Mouse (Mus musculus) midbrain, embryonic 14.5 days (tissue): ENCODE results near the gene Ranbp17. TPM values are rescaled to one million over a fixed set of nuclear protein-coding genes. Genes with fewer than 3 reads are reported as not detected.

Experiments used
- ATAC-seq: fragments of 200-750 bp; cut with Nextera tagmentation; 2 replicates; pipeline ENCODE4 v1.8.0; 2017; ENCODE audit warnings: moderate number of reproducible peaks, moderate library complexity; ENCODE audit not compliant: low FRiP score, low TSS enrichment
- DNase-seq: peaks from one replicate; pipeline ENCODE4 v3.0.0-alpha.2; 2015
- H3K27ac ChIP-seq: fragments of 300-500 bp; sonication (generic); replicated peaks from 2 replicates; pipeline ENCODE4 v1.5.1; 2014; ENCODE audit warnings: mild to moderate bottlenecking, low read depth, low read length, moderate library complexity
- H3K27me3 ChIP-seq: fragments of 300-500 bp; sonication (generic); 2 replicates; pipeline ENCODE4 v1.6.1; 2014; ENCODE audit warnings: low read length, control low read depth, mixed read lengths; ENCODE audit not compliant: control insufficient read depth, insufficient read depth
- H3K36me3 ChIP-seq: fragments of 300-500 bp; sonication (generic); 2 replicates; pipeline ENCODE4 v1.6.1; 2014; ENCODE audit warnings: low read length, control low read depth; ENCODE audit not compliant: control insufficient read depth, insufficient read depth
- H3K4me1 ChIP-seq: fragments of 300-500 bp; sonication (generic); 2 replicates; pipeline ENCODE4 v1.6.1; 2014; ENCODE audit warnings: mild to moderate bottlenecking, antibody characterized with exemption, low read length, control low read depth; ENCODE audit not compliant: control insufficient read depth, insufficient read depth
- H3K4me2 ChIP-seq: fragments of 300-500 bp; sonication (generic); 2 replicates; pipeline ENCODE4 v1.6.1; 2014; ENCODE audit warnings: mild to moderate bottlenecking, low read length, moderate library complexity
- H3K4me3 ChIP-seq: fragments of 300-500 bp; sonication (generic); replicated peaks from 2 replicates; pipeline ENCODE4 v1.5.1; 2014; ENCODE audit warnings: low read depth, low read length
- H3K9ac ChIP-seq: fragments of 300-500 bp; sonication (generic); replicated peaks from 2 replicates; pipeline ENCODE4 v1.6.1; 2014; ENCODE audit warnings: mild to moderate bottlenecking, low read length, moderate library complexity
- H3K9me3 ChIP-seq: fragments of 300-500 bp; sonication (generic); 2 replicates; pipeline ENCODE4 v1.6.1; 2016; ENCODE audit warnings: low read length, control low read depth, mixed read lengths; ENCODE audit not compliant: control insufficient read depth
- WGBS: fragments of 180-500 bp; shearing (Covaris S2); extraction: QIAGEN DNeasy Blood & Tissue Kit; methylation state at CpG from one replicate; pipeline ENCODE4 v1.1.7; 2014; 5-methylcytosine and 5-hydroxymethylcytosine counted together
- polyA plus RNA-seq: library from polyadenylated mRNA; unstranded; fragments of >200 nt; fragmentation: Nextera tagmentation; extraction: Ambion mirVana; gene quantifications from 2 replicates; pipeline ENCODE4 v1.2.1, GENCODE M21; 2014

Ranbp17 gene
- polyA plus RNA-seq, 1 experiment from 2014 or later, result 10.0 TPM

GRCm38 (mm10) chr11:33534541-33534940, 21.0 kb upstream of the Ranbp17 start:
- Histone ChIP-seq H3K4me2 (no peak overlapping the region), H3K9me3 (no peaks in the 10 kb centered on the region), H3K27me3 (no peaks in the 10 kb centered on the region), H3K36me3 (no peaks in the 10 kb centered on the region), H3K4me1 (no peaks in the 10 kb centered on the region), H3K4me3 (no peak overlapping the region), H3K27ac (no peak overlapping the region), H3K9ac (no peak overlapping the region)
- 91% methylated on average over 4 of the region's 4 CpGs for WGBS
- no peak for ATAC-seq
- DNase-seq, result no peak

- Histone ChIP-seq H3K4me1 (no peaks in the 10 kb centered on the region), H3K27ac (no peak overlapping the region), H3K9me3 (no peaks in the 10 kb centered on the region), H3K36me3 (no peaks in the 10 kb centered on the region), H3K4me3 (no peak overlapping the region), H3K27me3 (no peaks in the 10 kb centered on the region), H3K4me2 (no peak overlapping the region), H3K9ac (no peak overlapping the region)
- no peak for ATAC-seq
- DNase-seq, result no peak
- WGBS, result 67% methylated on average over 3 of the region's 3 CpGs
Measured at GRCm38 (mm10) chr11:33533577-33533976, 20.0 kb upstream of the Ranbp17 start.

GRCm38 (mm10) chr11:33529576-33529975, 16.0 kb upstream of the Ranbp17 start:
- DNase-seq, result no peak
- no peaks in the 10 kb centered on the region for H3K36me3 ChIP-seq

GRCm38 (mm10) chr11:33512854-33513375, 631 bp downstream of the Ranbp17 start:
- WGBS, result under 1% methylated on average over 38 of the region's 43 CpGs
- Histone ChIP-seq H3K4me3 (peak overlapping the region; percentile 93), H3K4me1 (0 out of 2 replicates have a peak, but pooled peaks cover 4% of the 10 kb centered on the region), H3K9me3 (no peaks in the 10 kb centered on the region), H3K27ac (peak overlapping the region; percentile 91), H3K36me3 (no peaks in the 10 kb centered on the region), H3K9ac (peak overlapping the region; percentile 88), H3K27me3 (no peaks in the 10 kb centered on the region), H3K4me2 (peak overlapping the region; percentile 67)
- DNase-seq, result peak; percentile 85
- peak; percentile 88 for ATAC-seq

More at GRCm38 (mm10) chr11:33529576-33529975, 16.0 kb upstream of the Ranbp17 start:
- no peak overlapping the region for H3K4me2 ChIP-seq
- no peak overlapping the region for H3K27ac ChIP-seq
- H3K9me3 ChIP-seq, result no peaks in the 10 kb centered on the region
- no peaks in the 10 kb centered on the region for H3K4me1 ChIP-seq
- H3K9ac ChIP-seq, result no peak overlapping the region
- 74% methylated on average over 2 of the region's 2 CpGs for WGBS
- H3K4me3 ChIP-seq, result no peak overlapping the region
- no peaks in the 10 kb centered on the region for H3K27me3 ChIP-seq
- ATAC-seq, result no peak

- Histone ChIP-seq H3K4me1 (0 out of 2 replicates have a peak, but pooled peaks cover 4% of the 10 kb centered on the region), H3K36me3 (no peaks in the 10 kb centered on the region), H3K4me2 (no peak overlapping the region), H3K27ac (no peak overlapping the region), H3K9me3 (no peaks in the 10 kb centered on the region), H3K4me3 (no peak overlapping the region), H3K27me3 (no peaks in the 10 kb centered on the region), H3K9ac (no peak overlapping the region)
- DNase-seq (no peak), ATAC-seq (no peak)
Measured at GRCm38 (mm10) chr11:33509401-33509800, 4.1 kb downstream of the Ranbp17 start.

- Histone ChIP-seq H3K4me3 (no peak overlapping the region), H3K9me3 (no peaks in the 10 kb centered on the region), H3K27me3 (no peaks in the 10 kb centered on the region), H3K4me1 (no peaks in the 10 kb centered on the region), H3K9ac (no peak overlapping the region), H3K27ac (no peak overlapping the region), H3K4me2 (no peak overlapping the region), H3K36me3 (peaks cover 11% of the 10 kb centered on the region; the same call in 1 of the 2 replicates)
- DNase-seq, result no peak
- no peak for ATAC-seq
- WGBS, result 87% methylated on average over 4 of the region's 4 CpGs
Measured at GRCm38 (mm10) chr11:33485746-33486145, 27.8 kb downstream of the Ranbp17 start.

GRCm38 (mm10) chr11:33480410-33480809, 33.1 kb downstream of the Ranbp17 start:
- no peak for ATAC-seq
- no peak overlapping the region for H3K27ac ChIP-seq

GRCm38 (mm10) chr11:33479209-33479608, 34.3 kb downstream of the Ranbp17 start:
- Histone ChIP-seq H3K27me3 (no peaks in the 10 kb centered on the region), H3K9ac (no peak overlapping the region), H3K27ac (no peak overlapping the region), H3K9me3 (no peaks in the 10 kb centered on the region), H3K4me2 (no peak overlapping the region), H3K4me3 (no peak overlapping the region), H3K4me1 (no peaks in the 10 kb centered on the region), H3K36me3 (peaks cover 4% of the 10 kb centered on the region; the same call in 1 of the 2 replicates)
- 91% methylated on average over 4 of the region's 4 CpGs for WGBS
- DNase-seq, result no peak
- ATAC-seq, result no peak

More at GRCm38 (mm10) chr11:33480410-33480809, 33.1 kb downstream of the Ranbp17 start:
- H3K4me3 ChIP-seq, result no peak overlapping the region
- DNase-seq, result peak; percentile 21
- H3K4me1 ChIP-seq, result no peaks in the 10 kb centered on the region
- H3K9ac ChIP-seq, result no peak overlapping the region
- H3K4me2 ChIP-seq, result no peak overlapping the region
- no peaks in the 10 kb centered on the region for H3K9me3 ChIP-seq
- peaks cover 2% of the 10 kb centered on the region; the same call in 1 of the 2 replicates for H3K36me3 ChIP-seq
- WGBS, result 90% methylated on average over 10 of the region's 10 CpGs
- H3K27me3 ChIP-seq, result no peaks in the 10 kb centered on the region

- no peak for ATAC-seq
- H3K9me3 ChIP-seq, result no peaks in the 10 kb centered on the region
- H3K4me2 ChIP-seq, result no peak overlapping the region
- H3K4me3 ChIP-seq, result no peak overlapping the region
- no peaks in the 10 kb centered on the region for H3K27me3 ChIP-seq
- no peak overlapping the region for H3K27ac ChIP-seq
- no peaks in the 10 kb centered on the region for H3K4me1 ChIP-seq
- WGBS, result 91% methylated on average over 2 of the region's 2 CpGs
- DNase-seq, result no peak
- H3K9ac ChIP-seq, result no peak overlapping the region
- H3K36me3 ChIP-seq, result peaks cover 4% of the 10 kb centered on the region; the same call in 1 of the 2 replicates
Measured at GRCm38 (mm10) chr11:33476634-33477033, 36.9 kb downstream of the Ranbp17 start.
